Mouse (Mus musculus) telencephalon, adult 2 months (tissue): ENCODE data around the gene Pi4k2a.

Experiments used
- DNase-seq: peaks from one replicate; pipeline ENCODE4 v3.0.0-alpha.2; 2011; ENCODE audit warnings: low read depth, low spot score

Pi4k2a gene

GRCm38 (mm10) chr19:42089748-42090595 lies at the start of gene Pi4k2a:
Gene Pi4k2a, plus strand, starts transcription at chr19:42090470.
- peak; percentile 100 for DNase-seq

- no peak for DNase-seq
Measured at GRCm38 (mm10) chr19:42043988-42044387, 46.3 kb upstream of the Pi4k2a start.

GRCm38 (mm10) chr19:42045269-42046102 lies 44.8 kb upstream of the Pi4k2a start, which contains the start of gene Hoga1:
Gene Hoga1, plus strand, starts transcription at chr19:42045610.
- no peak for DNase-seq

GRCm38 (mm10) chr19:42050251-42050650 lies 40.0 kb upstream of the Pi4k2a start:
- DNase-seq: no peak

- no peak for DNase-seq
Measured at GRCm38 (mm10) chr19:42051351-42051750, 38.9 kb upstream of the Pi4k2a start.

- DNase-seq: no peak
Measured at GRCm38 (mm10) chr19:42051948-42052347, 38.3 kb upstream of the Pi4k2a start, which contains the start of gene 4933411K16Rik. Gene 4933411K16Rik, plus strand, starts transcription at chr19:42052248.

GRCm38 (mm10) chr19:42054255-42054654 lies 36.0 kb upstream of the Pi4k2a start:
- no peak for DNase-seq

- DNase-seq: no peak
Measured at GRCm38 (mm10) chr19:42055881-42056280, 34.4 kb upstream of the Pi4k2a start.

GRCm38 (mm10) chr19:42056719-42057409 lies 33.4 kb upstream of the Pi4k2a start:
- no peak for DNase-seq

- no peak for DNase-seq
Measured at GRCm38 (mm10) chr19:42058426-42058825, 31.8 kb upstream of the Pi4k2a start.

GRCm38 (mm10) chr19:42061443-42061842 lies 28.8 kb upstream of the Pi4k2a start:
- DNase-seq: no peak

GRCm38 (mm10) chr19:42068441-42069240 lies 21.6 kb upstream of the Pi4k2a start:
- DNase-seq: no peak

GRCm38 (mm10) chr19:42069241-42069525 lies 21.1 kb upstream of the Pi4k2a start:
- no peak for DNase-seq

GRCm38 (mm10) chr19:42071221-42071620 lies 19.0 kb upstream of the Pi4k2a start:
- DNase-seq: no peak

- DNase-seq: no peak
Measured at GRCm38 (mm10) chr19:42071886-42072608, 18.2 kb upstream of the Pi4k2a start.

GRCm38 (mm10) chr19:42072802-42073201 lies 17.5 kb upstream of the Pi4k2a start:
- no peak for DNase-seq

- no peak for DNase-seq
Measured at GRCm38 (mm10) chr19:42075051-42075450, 15.2 kb upstream of the Pi4k2a start.

GRCm38 (mm10) chr19:42075992-42076391 lies 14.3 kb upstream of the Pi4k2a start:
- DNase-seq: no peak

GRCm38 (mm10) chr19:42078566-42078965 lies 11.7 kb upstream of the Pi4k2a start:
- DNase-seq: no peak

- DNase-seq: no peak
Measured at GRCm38 (mm10) chr19:42079006-42079405, 11.3 kb upstream of the Pi4k2a start.

GRCm38 (mm10) chr19:42079950-42080349 lies 10.3 kb upstream of the Pi4k2a start:
- no peak for DNase-seq
